Mouse (Mus musculus): Measurements from ENCODE around the gene Mybl2. TPM values are rescaled to one million over a fixed set of nuclear protein-coding genes. Genes with fewer than 3 reads are reported as not detected.

The Mybl2 gene
- polyA plus RNA-seq, 1 experiment: 21.7 TPM

- H3K4me1 ChIP-seq (ENCODE audit: control insufficient read depth): no peaks in the 10 kb centered on the region
- TF ChIP-seq TAL1 (IDR thresholded peaks at IDR 0.05; ENCODE audit: low read length): no peak
- no peaks in the 10 kb centered on the region for H3K27me3 ChIP-seq (ENCODE audit: control insufficient read depth)
- peaks cover 78% of the 10 kb centered on the region for H3K36me3 ChIP-seq (ENCODE audit: control insufficient read depth)
- no peaks in the 10 kb centered on the region for H3K9me3 ChIP-seq (ENCODE audit: control insufficient read depth, low read length)
- H3K4me3 ChIP-seq (replicated peaks): no peak overlapping the region
Measured at GRCm38 (mm10) chr2:163082591-163082990, 28.1 kb downstream of the Mybl2 start.

- Histone ChIP-seq H3K9me3 (ENCODE audit: control insufficient read depth, low read length) (no peaks in the 10 kb centered on the region), H3K4me1 (ENCODE audit: control insufficient read depth) (no peaks in the 10 kb centered on the region), H3K36me3 (ENCODE audit: control insufficient read depth) (peaks cover 58% of the 10 kb centered on the region), H3K4me3 (replicated peaks) (no peak overlapping the region), H3K27me3 (ENCODE audit: control insufficient read depth) (no peaks in the 10 kb centered on the region)
- no peak for TF ChIP-seq TAL1 (IDR thresholded peaks at IDR 0.05; ENCODE audit: low read length)
- TF ChIP-seq GATA1 (IDR thresholded peaks at IDR 0.05; ENCODE audit: low read length): no peak
Measured at GRCm38 (mm10) chr2:163084519-163084918, 30.0 kb downstream of the Mybl2 start.

- TF ChIP-seq GATA1 (IDR thresholded peaks at IDR 0.05; ENCODE audit: low read length) (no peak), TAL1 (IDR thresholded peaks at IDR 0.05; ENCODE audit: low read length) (no peak)
- no peaks in the 10 kb centered on the region for H3K27me3 ChIP-seq (ENCODE audit: control insufficient read depth)
- no peaks in the 10 kb centered on the region for H3K4me1 ChIP-seq (ENCODE audit: control insufficient read depth)
- H3K36me3 ChIP-seq (ENCODE audit: control insufficient read depth): peaks cover 53% of the 10 kb centered on the region
- H3K4me3 ChIP-seq (replicated peaks): no peak overlapping the region
- no peaks in the 10 kb centered on the region for H3K9me3 ChIP-seq (ENCODE audit: control insufficient read depth, low read length)
Measured at GRCm38 (mm10) chr2:163085047-163085446, 30.6 kb downstream of the Mybl2 start.

GRCm38 (mm10) chr2:163086561-163086960 is 32.1 kb downstream of the Mybl2 start:
- no peaks in the 10 kb centered on the region for H3K27me3 ChIP-seq (ENCODE audit: control insufficient read depth)
- no peaks in the 10 kb centered on the region for H3K9me3 ChIP-seq (ENCODE audit: control insufficient read depth, low read length)
- no peaks in the 10 kb centered on the region for H3K4me1 ChIP-seq (ENCODE audit: control insufficient read depth)
- no peak overlapping the region for H3K4me3 ChIP-seq (replicated peaks)
- TF ChIP-seq TAL1 (IDR thresholded peaks at IDR 0.05; ENCODE audit: low read length): no peak
- TF ChIP-seq GATA1 (IDR thresholded peaks at IDR 0.05; ENCODE audit: low read length): no peak
- H3K36me3 ChIP-seq (ENCODE audit: control insufficient read depth): peaks cover 38% of the 10 kb centered on the region

- no peak for TF ChIP-seq TAL1 (IDR thresholded peaks at IDR 0.05; ENCODE audit: low read length)
- TF ChIP-seq GATA1 (IDR thresholded peaks at IDR 0.05; ENCODE audit: low read length): no peak
- Histone ChIP-seq H3K27me3 (ENCODE audit: control insufficient read depth) (no peaks in the 10 kb centered on the region), H3K4me3 (replicated peaks) (no peak within 1 kb of the TSS), H3K36me3 (ENCODE audit: control insufficient read depth) (peaks cover 26% of the 10 kb centered on the region), H3K4me1 (ENCODE audit: control insufficient read depth) (no peaks in the 10 kb centered on the region), H3K9me3 (ENCODE audit: control insufficient read depth, low read length) (no peaks in the 10 kb centered on the region)
Measured at GRCm38 (mm10) chr2:163087728-163088127, 33.2 kb downstream of the Mybl2 start, which contains the start of gene Gtsf1l. Gtsf1l (minus strand) TSS chr2:163087855.

- no peaks in the 10 kb centered on the region for H3K4me1 ChIP-seq (ENCODE audit: control insufficient read depth)
- H3K9me3 ChIP-seq (ENCODE audit: control insufficient read depth, low read length): no peaks in the 10 kb centered on the region
- H3K27me3 ChIP-seq (ENCODE audit: control insufficient read depth): no peaks in the 10 kb centered on the region
- peaks cover 11% of the 10 kb centered on the region for H3K36me3 ChIP-seq (ENCODE audit: control insufficient read depth)
- TF ChIP-seq GATA1 (IDR thresholded peaks at IDR 0.05; ENCODE audit: low read length) (no peak), TAL1 (IDR thresholded peaks at IDR 0.05; ENCODE audit: low read length) (no peak)
- H3K4me3 ChIP-seq (replicated peaks): no peak overlapping the region
Measured at GRCm38 (mm10) chr2:163089475-163090123, 35.1 kb downstream of the Mybl2 start.

- Histone ChIP-seq H3K9me3 (ENCODE audit: control insufficient read depth, low read length) (no peaks in the 10 kb centered on the region), H3K4me1 (ENCODE audit: control insufficient read depth) (no peaks in the 10 kb centered on the region), H3K4me3 (replicated peaks) (no peak overlapping the region), H3K27me3 (ENCODE audit: control insufficient read depth) (no peaks in the 10 kb centered on the region; the same call in 1 of the 2 replicates), H3K36me3 (ENCODE audit: control insufficient read depth) (no peaks in the 10 kb centered on the region)
- TF ChIP-seq GATA1 (IDR thresholded peaks at IDR 0.05; ENCODE audit: low read length) (no peak), TAL1 (IDR thresholded peaks at IDR 0.05; ENCODE audit: low read length) (no peak)
Measured at GRCm38 (mm10) chr2:163094909-163095308, 40.4 kb downstream of the Mybl2 start.

- TF ChIP-seq TAL1 (IDR thresholded peaks at IDR 0.05; ENCODE audit: low read length): no peak
- TF ChIP-seq GATA1 (IDR thresholded peaks at IDR 0.05; ENCODE audit: low read length): no peak
- Histone ChIP-seq H3K4me1 (ENCODE audit: control insufficient read depth) (no peaks in the 10 kb centered on the region), H3K36me3 (ENCODE audit: control insufficient read depth) (no peaks in the 10 kb centered on the region), H3K27me3 (ENCODE audit: control insufficient read depth) (no peaks in the 10 kb centered on the region; the same call in 1 of the 2 replicates), H3K9me3 (ENCODE audit: control insufficient read depth, low read length) (no peaks in the 10 kb centered on the region), H3K4me3 (replicated peaks) (no peak overlapping the region)
Measured at GRCm38 (mm10) chr2:163095784-163096183, 41.3 kb downstream of the Mybl2 start.

GRCm38 (mm10) chr2:163099919-163100318 is 45.4 kb downstream of the Mybl2 start:
- no peaks in the 10 kb centered on the region; the same call in 1 of the 2 replicates for H3K27me3 ChIP-seq (ENCODE audit: control insufficient read depth)
- H3K4me3 ChIP-seq (replicated peaks): no peak overlapping the region
- H3K9me3 ChIP-seq (ENCODE audit: control insufficient read depth, low read length): no peaks in the 10 kb centered on the region
- H3K36me3 ChIP-seq (ENCODE audit: control insufficient read depth): no peaks in the 10 kb centered on the region
- no peak for TF ChIP-seq TAL1 (IDR thresholded peaks at IDR 0.05; ENCODE audit: low read length)
- TF ChIP-seq GATA1 (IDR thresholded peaks at IDR 0.05; ENCODE audit: low read length): no peak
- no peaks in the 10 kb centered on the region; the same call in 1 of the 2 replicates for H3K4me1 ChIP-seq (ENCODE audit: control insufficient read depth)

Measured in erythroblast, embryonic 14.5 days (primary cell).